Mouse (Mus musculus): ENCODE data around the gene Mars. TPM values are rescaled to one million over a fixed set of nuclear protein-coding genes. Genes with fewer than 3 reads are reported as not detected.

Gene Mars
- total and polyA plus RNA-seq, 3 experiments, result 143 to 224 (median 161) TPM

DNA sequence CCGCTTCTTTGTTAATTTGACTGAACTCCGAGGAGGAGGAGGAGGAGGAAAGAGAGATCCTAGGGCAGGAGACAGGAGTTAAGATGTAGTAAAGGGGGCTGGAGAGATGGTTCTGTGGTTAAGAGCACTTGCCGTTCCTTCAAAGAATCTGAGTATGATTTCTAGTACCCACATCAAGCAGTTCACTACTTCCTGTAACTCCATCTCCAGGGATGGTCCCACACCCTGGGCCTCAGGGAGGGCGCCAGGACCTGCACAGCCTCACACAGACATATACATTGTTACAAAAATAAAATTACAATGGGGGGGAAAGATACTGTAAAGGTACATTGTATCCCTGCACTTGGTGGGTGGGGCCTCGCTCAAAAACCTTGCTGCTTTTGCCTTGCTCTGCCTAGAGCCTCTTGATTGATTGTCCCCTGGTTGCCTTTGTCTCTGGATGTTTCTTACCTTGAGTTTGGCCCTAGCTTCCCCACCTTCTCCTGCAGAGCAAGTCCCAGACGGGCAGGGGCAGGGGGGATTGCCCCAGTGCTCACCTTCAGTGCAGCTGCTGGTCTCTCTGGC, 26.0 kb upstream of the Mars start:
- Histone ChIP-seq H3K27ac (ENCODE audit: insufficient read depth, low read depth) (no peak overlapping the region), H3K9me3 (replicated peaks; ENCODE audit: low read length) (no peaks in the 10 kb centered on the region), H3K4me2 (ENCODE audit: insufficient read depth, low read depth, poor library complexity, severe bottlenecking) (no peak overlapping the region), H3K4me1 (ENCODE audit: control insufficient read depth in 1 of 2, insufficient read depth in 2 of 2) (peaks cover 0 to 28% of the 10 kb centered on the region in 2 experiments; a peak in 2 of 4 replicates), H3K27me3 (replicated peaks) (peaks cover 33% of the 10 kb centered on the region), H3K79me2 (replicated peaks; ENCODE audit: control insufficient read depth, extremely low read depth, insufficient read depth, poor library complexity, severe bottlenecking) (no peaks in the 10 kb centered on the region), H3K9ac (ENCODE audit: insufficient read depth, low read depth) (no peak overlapping the region), H3K4me3 (replicated peaks in 1 of 3; ENCODE audit: low read depth in 2 of 3, low read length in 2 of 3, poor library complexity in 1 of 3) (no peak overlapping the region), H3K36me3 (replicated peaks in 1 of 2; ENCODE audit: control insufficient read depth in 1 of 2, insufficient read depth in 1 of 2, low read length in 1 of 2) (no peaks in the 10 kb centered on the region)
- dilution Hi-C loops (cut with MboI; ENCODE audit: extremely low pct_ligation_motif_present, extremely low pct_unique_long_range_greater_than_20kb, low sequenced_read_pairs) (no loop called here), in situ Hi-C loops (cut with MboI; ENCODE audit: low pct_ligation_motif_present, low pct_unique_long_range_greater_than_20kb, low sequenced_read_pairs) (no loop called here)
- TF ChIP-seq IRF4 (IDR thresholded peaks at IDR 0.05; ENCODE audit: low read depth, low read length), result no peak
- TF ChIP-seq MAZ (IDR thresholded peaks at IDR 0.05; ENCODE audit: low read depth, low read length), result no peak
- TF ChIP-seq SMC3 (IDR thresholded peaks at IDR 0.05; ENCODE audit: low read depth, low read length), result no peak
- TF ChIP-seq GABPA (IDR thresholded peaks at IDR 0.05; ENCODE audit: insufficient replicate concordance, low read depth, low read length), result no peak
- TF ChIP-seq MAFK (IDR thresholded peaks at IDR 0.05; ENCODE audit: insufficient replicate concordance, low read length), result no peak
- no peak for TF ChIP-seq MAX (IDR thresholded peaks at IDR 0.05; ENCODE audit: low read length)
- no peak for TF ChIP-seq E2F4 (IDR thresholded peaks at IDR 0.05; ENCODE audit: insufficient replicate concordance, low read depth, low read length)
- TF ChIP-seq TBP (conservative IDR thresholded peaks at IDR 0.05; ENCODE audit: low read depth, low read length), result no peak
- no peak for TF ChIP-seq BHLHE40 (IDR thresholded peaks at IDR 0.05; ENCODE audit: low read depth, low read length)
- TF ChIP-seq USF2 (conservative IDR thresholded peaks at IDR 0.05; ENCODE audit: low read depth, low read length), result no peak
- no peak for TF ChIP-seq ZMIZ1 (IDR thresholded peaks at IDR 0.05; ENCODE audit: low read depth, low read length)
- no peak for TF ChIP-seq MEF2A (IDR thresholded peaks at IDR 0.05; ENCODE audit: borderline replicate concordance, low read depth, low read length)
- no peak for DNase-seq (ENCODE audit: extremely low read depth)

DNA sequence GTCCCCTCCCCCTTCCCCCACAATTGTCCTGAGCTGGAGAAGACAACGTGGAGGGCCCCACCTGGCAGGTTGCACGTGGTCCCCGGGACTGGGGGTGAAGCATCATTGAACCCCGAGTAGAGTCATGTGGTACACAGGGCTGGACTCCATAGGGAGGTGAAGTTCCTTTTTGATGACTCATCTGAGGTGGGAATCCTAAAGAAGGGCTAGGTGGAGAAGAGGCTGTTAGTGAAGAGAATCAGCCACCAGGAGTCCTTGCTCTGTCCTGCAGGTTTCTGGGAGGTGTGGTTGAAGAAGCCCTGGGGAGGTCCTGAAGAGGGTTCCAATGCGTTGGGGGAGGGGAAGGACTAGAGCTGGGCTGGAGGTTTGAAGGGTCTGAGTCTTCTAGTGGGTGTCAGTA, 25.4 kb upstream of the Mars start:
- Histone ChIP-seq H3K9me3 (replicated peaks; ENCODE audit: low read length) (no peaks in the 10 kb centered on the region), H3K4me3 (replicated peaks in 1 of 3; ENCODE audit: low read depth in 2 of 3, low read length in 2 of 3, poor library complexity in 1 of 3) (no peak overlapping the region), H3K79me2 (replicated peaks; ENCODE audit: control insufficient read depth, extremely low read depth, insufficient read depth, poor library complexity, severe bottlenecking) (no peaks in the 10 kb centered on the region), H3K36me3 (replicated peaks in 1 of 2; ENCODE audit: control insufficient read depth in 1 of 2, insufficient read depth in 1 of 2, low read length in 1 of 2) (peaks cover 0 to 5% of the 10 kb centered on the region in 2 experiments), H3K27me3 (replicated peaks) (peaks cover 29% of the 10 kb centered on the region), H3K27ac (ENCODE audit: insufficient read depth, low read depth) (no peak overlapping the region), H3K9ac (ENCODE audit: insufficient read depth, low read depth) (no peak overlapping the region), H3K4me2 (ENCODE audit: insufficient read depth, low read depth, poor library complexity, severe bottlenecking) (no peak overlapping the region), H3K4me1 (ENCODE audit: control insufficient read depth in 1 of 2, insufficient read depth in 2 of 2) (peaks cover 0 to 21% of the 10 kb centered on the region in 2 experiments; a peak in 2 of 4 replicates)
- in situ Hi-C loops (cut with MboI; ENCODE audit: low pct_ligation_motif_present, low pct_unique_long_range_greater_than_20kb, low sequenced_read_pairs), result no loop called here
- no peak for DNase-seq (ENCODE audit: extremely low read depth)
- TF ChIP-seq KAT2A (IDR thresholded peaks at IDR 0.05; ENCODE audit: insufficient replicate concordance, low read length) (no peak), ELF1 (IDR thresholded peaks at IDR 0.05; ENCODE audit: low read depth, low read length) (no peak), E2F4 (IDR thresholded peaks at IDR 0.05; ENCODE audit: insufficient replicate concordance, low read depth, low read length) (no peak), JUN (IDR thresholded peaks at IDR 0.05; ENCODE audit: insufficient read depth, low read depth, low read length) (no peak), MAZ (IDR thresholded peaks at IDR 0.05; ENCODE audit: low read depth, low read length) (no peak), POLR2A (IDR thresholded peaks at IDR 0.05; ENCODE audit: low read depth, low read length) (no peak), EP300 (IDR thresholded peaks at IDR 0.05; ENCODE audit: low read length) (no peak), ZKSCAN1 (IDR thresholded peaks at IDR 0.05; ENCODE audit: borderline replicate concordance, low read depth, low read length) (no peak), RAD21 (IDR thresholded peaks at IDR 0.05; ENCODE audit: low read depth, low read length) (no peak), ZNF384 (IDR thresholded peaks at IDR 0.05; ENCODE audit: low read depth, low read length) (no peak), TBP (conservative IDR thresholded peaks at IDR 0.05; ENCODE audit: low read depth, low read length) (no peak)
- dilution Hi-C loops (cut with MboI; ENCODE audit: extremely low pct_ligation_motif_present, extremely low pct_unique_long_range_greater_than_20kb, low sequenced_read_pairs), result no loop called here

Measured in CH12.LX (cell line).